Mouse (Mus musculus) thymus, adult 2 months (tissue): ENCODE results near the gene Pnpo. TPM values are rescaled to one million over a fixed set of nuclear protein-coding genes. Genes with fewer than 3 reads are reported as not detected.

ENCODE experiments used
- DNase-seq: peaks from one replicate; pipeline ENCODE4 v3.0.0; 2021
- H3K27ac ChIP-seq: fragments of 200-500 bp; 2 replicates; pipeline ENCODE4 v1.5.1; 2012; ENCODE audit warnings: low read length, control low read depth; ENCODE audit not compliant: control insufficient read depth, insufficient read depth
- H3K27me3 ChIP-seq: fragments of 200-500 bp; 2 replicates; pipeline ENCODE4 v1.6.1; 2012; ENCODE audit warnings: mild to moderate bottlenecking, low read length, moderate library complexity, mixed read lengths; ENCODE audit not compliant: control insufficient read depth, insufficient read depth
- H3K36me3 ChIP-seq: fragments of 200-500 bp; 2 replicates; pipeline ENCODE4 v1.6.1; 2012; ENCODE audit warnings: mild to moderate bottlenecking, low read length, moderate library complexity; ENCODE audit not compliant: control insufficient read depth, insufficient read depth
- H3K4me1 ChIP-seq: fragments of 200-500 bp; replicated peaks from 2 replicates; pipeline ENCODE4 v1.6.1; 2012; ENCODE audit warnings: low read length; ENCODE audit not compliant: control insufficient read depth, insufficient read depth
- H3K4me3 ChIP-seq: fragments of 200-500 bp; 2 replicates; pipeline ENCODE4 v1.5.1; 2012; ENCODE audit warnings: mild to moderate bottlenecking, low read length, control low read depth, moderate library complexity; ENCODE audit not compliant: control insufficient read depth, insufficient read depth
- CTCF ChIP-seq: fragments of 200-500 bp; IDR thresholded peaks from 2 replicates; pipeline ENCODE4 v1.5.1; 2012; ENCODE audit warnings: mild to moderate bottlenecking, control low read depth, low read length, moderate library complexity, borderline replicate concordance; ENCODE audit not compliant: control insufficient read depth, poor library complexity, insufficient read depth; ENCODE audit errors: extremely low read depth
- POLR2A ChIP-seq: fragments of 200-500 bp; IDR thresholded peaks from 2 replicates; pipeline ENCODE4 v1.6.1; 2012; ENCODE audit warnings: mild to moderate bottlenecking, low read length, control low read depth, moderate library complexity; ENCODE audit not compliant: control insufficient read depth, poor library complexity, insufficient read depth; ENCODE audit errors: extremely low read depth
- WGBS: fragments of 180-500 bp; shearing (Covaris S2); methylation state at CpG from one replicate; pipeline ENCODE4 v1.1.7; 2018; 5-methylcytosine and 5-hydroxymethylcytosine counted together
- polyA plus RNA-seq: library from polyadenylated mRNA; depleted of rRNA; stranded (reverse); fragments of >200 nt; gene quantifications from 2 replicates; pipeline ENCODE4 v1.2.3, GENCODE M21; 2012

The Pnpo gene
- polyA plus RNA-seq, 1 experiment = 25.7 TPM

GRCm38 (mm10) chr11:96916044-96916884, 27.5 kb downstream of the Pnpo start, which contains the start of gene Cdk5rap3:
Cdk5rap3 (minus strand) TSS chr11:96916496.
- Histone ChIP-seq H3K4me3 (peak within 1 kb of the TSS; percentile 69), H3K4me1 (peaks cover 30% of the 10 kb centered on the region), H3K27ac (peak within 1 kb of the TSS; percentile 55), H3K27me3 (no peaks in the 10 kb centered on the region), H3K36me3 (0 out of 2 replicates have a peak, but pooled peaks cover under 1% of the 10 kb centered on the region)
- TF ChIP-seq POLR2A (peak; percentile 86), CTCF (peak; percentile 82)
- peak; percentile 100 for DNase-seq
- under 1% methylated on average over 55 of the region's 55 CpGs for WGBS

GRCm38 (mm10) chr11:96912682-96913081, 31.1 kb downstream of the Pnpo start:
- no peak overlapping the region for H3K4me3 ChIP-seq
- peak; percentile 60 for DNase-seq
- 0 out of 2 replicates have a peak, but pooled peaks cover 11% of the 10 kb centered on the region for H3K36me3 ChIP-seq
- peak overlapping the region; percentile 80 for H3K27ac ChIP-seq
- WGBS = 21% methylated on average over 11 of the region's 11 CpGs
- no peaks in the 10 kb centered on the region for H3K27me3 ChIP-seq
- no peak for TF ChIP-seq POLR2A
- TF ChIP-seq CTCF = no peak
- peaks cover 31% of the 10 kb centered on the region for H3K4me1 ChIP-seq

- H3K4me1 ChIP-seq = peaks cover 29% of the 10 kb centered on the region
- TF ChIP-seq CTCF (peak; percentile 78; the same call in 1 of the 2 replicates), POLR2A (no peak)
- peak; percentile 74 for DNase-seq
- no peak overlapping the region for H3K4me3 ChIP-seq
- WGBS = 44% methylated on average over 7 of the region's 7 CpGs
- peaks cover 14% of the 10 kb centered on the region; the same call in 1 of the 2 replicates for H3K36me3 ChIP-seq
- no peak overlapping the region for H3K27ac ChIP-seq
- no peaks in the 10 kb centered on the region for H3K27me3 ChIP-seq
Measured at GRCm38 (mm10) chr11:96910003-96910402, 33.8 kb downstream of the Pnpo start.

GRCm38 (mm10) chr11:96908594-96908993, 35.2 kb downstream of the Pnpo start:
- Histone ChIP-seq H3K36me3 (peaks cover 14% of the 10 kb centered on the region; the same call in 1 of the 2 replicates), H3K27ac (no peak overlapping the region), H3K27me3 (no peaks in the 10 kb centered on the region), H3K4me1 (peaks cover 27% of the 10 kb centered on the region), H3K4me3 (no peak overlapping the region)
- 98% methylated on average over 12 of the region's 12 CpGs for WGBS
- no peak for DNase-seq
- no peak for TF ChIP-seq CTCF
- no peak for TF ChIP-seq POLR2A

GRCm38 (mm10) chr11:96906431-96907161, 37.2 kb downstream of the Pnpo start:
- Histone ChIP-seq H3K36me3 (peaks cover 14% of the 10 kb centered on the region; the same call in 1 of the 2 replicates), H3K4me1 (peaks cover 7% of the 10 kb centered on the region), H3K27ac (no peak overlapping the region), H3K4me3 (no peak overlapping the region), H3K27me3 (no peaks in the 10 kb centered on the region)
- TF ChIP-seq CTCF (no peak), POLR2A (no peak)
- no peak for DNase-seq
- WGBS = 91% methylated on average over 15 of the region's 15 CpGs

GRCm38 (mm10) chr11:96902639-96903635, 40.8 kb downstream of the Pnpo start:
- H3K27ac ChIP-seq = no peak overlapping the region
- H3K4me1 ChIP-seq = no peaks in the 10 kb centered on the region
- no peak for TF ChIP-seq POLR2A
- TF ChIP-seq CTCF = no peak
- no peaks in the 10 kb centered on the region for H3K27me3 ChIP-seq
- DNase-seq = no peak
- peaks cover 4% of the 10 kb centered on the region; the same call in 1 of the 2 replicates for H3K36me3 ChIP-seq
- 90% methylated on average over 16 of the region's 16 CpGs for WGBS
- H3K4me3 ChIP-seq = no peak overlapping the region
